Mouse (Mus musculus) frontal cortex, adult (tissue): ENCODE results near the gene H2-M5.

ENCODE experiments used
- ATAC-seq: cut with Nextera tagmentation; 2 replicates; pipeline ENCODE4 v1.9.2; 2017; ENCODE audit warnings: mild to moderate bottlenecking, moderate library complexity, mixed read lengths; ENCODE audit not compliant: low TSS enrichment

The H2-M5 gene

GRCm38 (mm10) chr17:36948286-36948685 lies 41.1 kb downstream of the H2-M5 start:
- ATAC-seq: no peak

DNA sequence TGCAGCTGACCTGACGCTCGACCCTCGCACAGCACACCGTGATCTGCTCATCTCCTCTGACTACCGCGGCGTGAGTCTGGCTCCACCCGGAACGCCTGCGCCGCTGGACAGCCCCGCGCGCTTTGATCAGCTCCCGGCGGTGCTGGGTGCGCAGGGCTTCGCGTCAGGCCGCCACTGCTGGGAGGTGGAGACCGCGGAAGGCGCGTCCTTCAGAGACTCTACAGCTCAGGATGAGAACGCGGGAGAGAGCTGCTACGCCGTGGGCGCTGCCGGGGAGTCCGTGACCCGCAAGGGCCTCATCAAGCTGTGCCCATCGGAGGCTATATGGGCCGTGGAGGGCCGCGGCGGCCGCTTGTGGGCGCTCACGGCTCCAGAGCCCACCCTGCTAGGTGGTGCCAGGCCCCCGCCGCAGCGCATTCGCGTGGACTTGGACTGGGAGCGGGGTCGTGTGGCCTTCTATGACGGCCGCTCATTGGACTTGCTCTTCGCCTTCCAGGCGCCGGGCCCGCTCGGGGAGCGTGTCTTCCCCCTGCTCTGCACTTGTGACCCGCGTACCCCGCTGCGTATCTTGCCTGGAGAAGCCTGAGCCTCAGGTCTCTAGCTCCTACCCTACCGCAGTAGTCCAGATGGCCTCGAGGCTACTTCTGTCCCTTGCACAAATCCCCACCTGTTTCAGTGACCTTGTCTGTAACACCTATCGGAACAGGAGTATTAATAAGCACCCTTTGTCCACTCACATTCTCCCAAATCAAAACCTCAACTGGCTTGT lies 42.1 kb downstream of the H2-M5 start:
- ATAC-seq: peak; percentile 22; the same call in 1 of the 2 replicates

DNA sequence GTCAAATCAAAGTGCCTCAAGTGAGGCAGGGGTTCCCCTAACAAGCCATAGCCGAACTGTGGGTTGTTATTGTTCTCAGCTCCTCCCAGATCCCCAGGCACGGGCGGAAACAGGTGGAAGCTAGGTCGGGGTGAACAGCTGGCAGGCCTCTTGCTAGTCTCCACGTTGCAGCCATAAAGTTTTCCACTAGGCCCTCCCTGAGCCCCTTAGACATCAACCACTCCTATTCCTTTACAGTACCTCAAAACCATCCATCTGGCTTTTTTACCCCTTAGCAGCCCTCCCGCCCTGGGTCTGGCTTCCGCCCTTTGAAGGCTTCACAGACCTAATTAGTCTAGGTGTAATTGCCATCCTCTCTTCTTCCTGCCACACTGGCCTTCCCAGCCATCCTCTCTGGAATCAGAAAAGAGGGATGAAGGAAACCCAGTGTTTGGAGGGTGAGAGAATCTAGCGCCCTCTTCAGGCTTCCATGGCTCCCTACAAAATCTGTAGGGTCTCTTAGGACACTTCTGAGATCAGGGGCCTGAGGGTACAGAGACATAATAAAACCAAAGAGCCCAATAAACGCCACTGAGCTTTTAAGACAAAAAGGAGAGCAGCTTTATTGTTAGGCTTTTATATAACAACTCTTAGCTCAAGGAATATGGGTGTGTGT lies 45.1 kb downstream of the H2-M5 start:
- ATAC-seq: no peak

DNA sequence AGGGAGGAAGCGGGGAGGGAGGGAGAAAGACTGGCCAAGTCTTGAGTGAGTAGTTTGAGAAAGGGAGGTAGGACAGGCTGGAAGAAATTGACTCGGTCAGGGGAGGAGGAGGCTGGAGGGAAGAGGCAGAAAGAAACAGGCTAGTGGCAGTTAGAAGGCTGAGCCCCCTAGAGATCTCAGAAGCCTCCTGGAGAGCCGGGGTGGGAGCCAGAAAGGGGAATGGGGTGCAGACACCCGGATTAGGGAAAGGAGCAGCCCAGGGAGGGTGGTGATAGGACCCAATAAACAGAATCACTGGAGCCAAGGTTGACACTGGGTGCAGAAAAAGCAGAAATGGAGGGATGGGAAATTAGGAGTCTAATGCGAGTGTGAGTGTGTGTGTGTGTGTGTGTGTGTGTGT lies 45.6 kb downstream of the H2-M5 start:
- ATAC-seq: no peak

DNA sequence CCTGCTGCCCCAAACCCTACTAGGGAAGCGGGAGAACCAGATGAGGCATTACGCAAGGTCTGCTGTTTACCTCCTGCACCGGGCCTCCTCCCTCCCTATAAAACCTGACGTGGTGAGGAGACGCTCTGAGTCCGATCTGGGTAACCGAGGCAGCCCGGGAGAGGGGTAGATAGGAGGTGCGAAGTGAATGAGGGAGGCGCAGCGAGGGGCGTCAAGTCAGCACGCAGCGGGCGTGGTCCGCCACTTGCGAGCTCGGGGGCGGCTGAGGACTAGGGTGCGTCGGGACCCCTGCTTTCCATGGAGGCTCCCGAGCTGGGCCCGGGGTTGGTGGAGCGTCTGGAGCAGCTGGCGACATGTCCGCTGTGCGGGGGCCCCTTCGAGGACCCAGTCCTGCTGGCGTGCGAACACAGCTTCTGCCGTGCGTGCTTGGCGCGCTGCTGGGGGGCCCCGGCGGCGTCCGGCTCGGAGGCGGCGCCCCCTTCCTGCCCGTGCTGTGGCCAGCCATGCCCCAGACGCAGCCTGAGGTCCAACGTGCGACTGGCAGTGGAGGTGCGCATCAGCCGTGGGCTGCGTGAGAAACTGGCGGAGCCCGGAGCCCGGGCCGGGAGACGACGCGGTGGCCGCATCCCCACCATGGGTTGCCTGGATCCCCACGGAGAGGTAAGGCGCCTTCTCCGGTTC lies 46.4 kb downstream of the H2-M5 start, which contains the start of gene Rnf39:
Rnf39 (plus strand) TSS at position 128 of the 681 bp plus-strand sequence.
- ATAC-seq: peak; percentile 58

DNA sequence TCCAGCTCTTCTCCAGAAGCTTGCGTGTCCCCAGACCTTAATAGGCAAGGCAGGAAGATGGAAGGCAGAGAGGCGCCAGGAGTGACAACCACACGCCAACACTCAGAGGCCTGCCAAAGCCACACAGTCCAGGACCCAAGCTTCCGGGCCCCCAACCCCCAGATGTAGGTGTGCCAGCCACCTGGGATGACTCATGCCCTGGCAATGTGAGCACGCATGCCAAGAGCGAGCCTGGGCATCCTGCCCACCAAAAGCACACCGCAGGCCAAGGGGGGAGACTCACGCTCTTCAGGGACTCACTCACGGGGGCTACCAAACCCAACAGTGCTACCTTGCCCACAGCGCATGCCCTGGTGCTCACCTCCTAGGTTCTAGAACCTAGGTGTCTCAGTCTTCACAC lies 46.9 kb downstream of the H2-M5 start:
- ATAC-seq: peak; percentile 62

DNA sequence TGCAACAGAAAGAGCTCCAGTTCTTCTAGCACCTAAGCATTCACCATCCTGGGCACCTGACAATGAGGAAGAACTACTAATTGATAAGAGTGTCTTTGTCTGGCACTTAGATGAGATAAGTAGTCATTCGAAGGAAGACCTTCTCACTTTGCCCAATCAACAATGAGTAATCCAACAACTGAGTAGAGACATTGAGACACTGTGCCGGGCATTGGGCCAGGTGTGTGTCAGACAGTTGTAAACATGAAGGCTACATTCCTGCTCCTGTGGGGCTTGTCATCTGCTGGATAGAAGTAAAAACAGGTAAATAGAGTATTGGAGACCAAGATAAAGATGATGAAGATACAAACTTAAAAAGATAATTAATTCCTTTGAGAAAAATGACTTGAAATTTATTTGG lies 51.3 kb downstream of the H2-M5 start:
- no peak for ATAC-seq
